Mouse (Mus musculus): ENCODE results near the gene Bub1. TPM values are rescaled to one million over a fixed set of nuclear protein-coding genes. Genes with fewer than 3 reads are reported as not detected.

The Bub1 gene
- polyA plus RNA-seq, 1 experiment from 2014 or later: 44.5 TPM

- Histone ChIP-seq H3K27ac (ENCODE audit: low read depth) (peak within 1 kb of the TSS; percentile 84), H3K9me3 (ENCODE audit: low read depth, low read length) (no peaks in the 10 kb centered on the region), H3K27me3 (ENCODE audit: insufficient read depth, low read length) (no peaks in the 10 kb centered on the region), H3K4me3 (ENCODE audit: low read depth, low read length) (peak within 1 kb of the TSS; percentile 67), H3K9ac (peak within 1 kb of the TSS; percentile 70), H3K4me2 (peak within 1 kb of the TSS; percentile 76), H3K36me3 (ENCODE audit: insufficient read depth) (no peaks in the 10 kb centered on the region), H3K4me1 (ENCODE audit: insufficient read depth) (peaks cover 4% of the 10 kb centered on the region)
- ATAC-seq (ENCODE audit: insufficient read depth) (peak; percentile 94), DNase-seq (peak; percentile 95)
- WGBS: under 1% methylated on average over 37 of the region's 37 CpGs
- TF ChIP-seq CTCF (IDR thresholded peaks at IDR 0.05; ENCODE audit: low read depth): no peak
Observed at GRCm38 (mm10) chr2:127791919-127792603, 39.6 kb downstream of the Bub1 start, which contains the start of gene Mtln. Gene Mtln (minus strand): TSS chr2:127792488.

GRCm38 (mm10) chr2:127789651-127790270 is 41.9 kb downstream of the Bub1 start:
- Histone ChIP-seq H3K4me1 (ENCODE audit: insufficient read depth) (peaks cover 4% of the 10 kb centered on the region), H3K36me3 (ENCODE audit: insufficient read depth) (no peaks in the 10 kb centered on the region), H3K27me3 (ENCODE audit: insufficient read depth, low read length) (no peaks in the 10 kb centered on the region), H3K9ac (peak overlapping the region; percentile 64), H3K4me3 (ENCODE audit: low read depth, low read length) (peak overlapping the region; percentile 73; the same call in 1 of the 2 replicates), H3K27ac (ENCODE audit: low read depth) (no peak overlapping the region), H3K9me3 (ENCODE audit: low read depth, low read length) (no peaks in the 10 kb centered on the region), H3K4me2 (peak overlapping the region; percentile 82)
- no peak for ATAC-seq (ENCODE audit: insufficient read depth)
- WGBS: 28% methylated on average over 9 of the region's 9 CpGs
- DNase-seq: no peak
- TF ChIP-seq CTCF (IDR thresholded peaks at IDR 0.05; ENCODE audit: low read depth): no peak

GRCm38 (mm10) chr2:127789138-127789537 is 42.5 kb downstream of the Bub1 start:
- DNase-seq: peak; percentile 37
- no peak for TF ChIP-seq CTCF (IDR thresholded peaks at IDR 0.05; ENCODE audit: low read depth)
- Histone ChIP-seq H3K4me1 (ENCODE audit: insufficient read depth) (peaks cover 4% of the 10 kb centered on the region), H3K36me3 (ENCODE audit: insufficient read depth) (no peaks in the 10 kb centered on the region), H3K4me2 (peak overlapping the region; percentile 82), H3K27ac (ENCODE audit: low read depth) (peak overlapping the region; percentile 80), H3K9me3 (ENCODE audit: low read depth, low read length) (no peaks in the 10 kb centered on the region), H3K4me3 (ENCODE audit: low read depth, low read length) (peak overlapping the region; percentile 73), H3K27me3 (ENCODE audit: insufficient read depth, low read length) (no peaks in the 10 kb centered on the region), H3K9ac (peak overlapping the region; percentile 64)
- WGBS: 3% methylated on average over 11 of the region's 11 CpGs
- 0 out of 2 replicates have a peak, but pooled peaks have one; percentile 28 for ATAC-seq (ENCODE audit: insufficient read depth)

GRCm38 (mm10) chr2:127788440-127789116 is 43.1 kb downstream of the Bub1 start, which contains the start of gene Nphp1:
Gene Nphp1 (minus strand): TSS chr2:127788897.
- peak; percentile 81 for ATAC-seq (ENCODE audit: insufficient read depth)
- peak within 1 kb of the TSS; percentile 64 for H3K9ac ChIP-seq
- H3K27ac ChIP-seq (ENCODE audit: low read depth): peak within 1 kb of the TSS; percentile 80
- peaks cover 4% of the 10 kb centered on the region for H3K4me1 ChIP-seq (ENCODE audit: insufficient read depth)
- DNase-seq: peak; percentile 95
- no peak for TF ChIP-seq CTCF (IDR thresholded peaks at IDR 0.05; ENCODE audit: low read depth)
- no peaks in the 10 kb centered on the region for H3K9me3 ChIP-seq (ENCODE audit: low read depth, low read length)
- no peaks in the 10 kb centered on the region for H3K27me3 ChIP-seq (ENCODE audit: insufficient read depth, low read length)
- WGBS: 0% methylated on average over 40 of the region's 40 CpGs
- H3K4me2 ChIP-seq: peak within 1 kb of the TSS; percentile 82
- peak within 1 kb of the TSS; percentile 73 for H3K4me3 ChIP-seq (ENCODE audit: low read depth, low read length)
- H3K36me3 ChIP-seq (ENCODE audit: insufficient read depth): no peaks in the 10 kb centered on the region

- DNase-seq (no peak), ATAC-seq (ENCODE audit: insufficient read depth) (no peak)
- Histone ChIP-seq H3K36me3 (ENCODE audit: insufficient read depth) (no peaks in the 10 kb centered on the region), H3K9me3 (ENCODE audit: low read depth, low read length) (no peaks in the 10 kb centered on the region), H3K4me1 (ENCODE audit: insufficient read depth) (peaks cover 4% of the 10 kb centered on the region), H3K9ac (no peak overlapping the region), H3K27me3 (ENCODE audit: insufficient read depth, low read length) (no peaks in the 10 kb centered on the region), H3K4me2 (no peak overlapping the region), H3K4me3 (ENCODE audit: low read depth, low read length) (no peak overlapping the region), H3K27ac (ENCODE audit: low read depth) (no peak overlapping the region)
- no peak for TF ChIP-seq CTCF (IDR thresholded peaks at IDR 0.05; ENCODE audit: low read depth)
- 87% methylated on average over 5 of the region's 5 CpGs for WGBS
Observed at GRCm38 (mm10) chr2:127787226-127787625, 44.4 kb downstream of the Bub1 start.

GRCm38 (mm10) chr2:127778451-127778850 is 53.2 kb downstream of the Bub1 start:
- H3K27me3 ChIP-seq (ENCODE audit: insufficient read depth, low read length): no peaks in the 10 kb centered on the region
- DNase-seq (no peak), ATAC-seq (ENCODE audit: insufficient read depth) (no peak)
- no peak overlapping the region for H3K4me2 ChIP-seq
- no peaks in the 10 kb centered on the region for H3K9me3 ChIP-seq (ENCODE audit: low read depth, low read length)
- no peak overlapping the region for H3K9ac ChIP-seq
- peaks cover 24% of the 10 kb centered on the region; the same call in 1 of the 2 replicates for H3K36me3 ChIP-seq (ENCODE audit: insufficient read depth)
- H3K27ac ChIP-seq (ENCODE audit: low read depth): no peak overlapping the region
- H3K4me1 ChIP-seq (ENCODE audit: insufficient read depth): no peaks in the 10 kb centered on the region
- H3K4me3 ChIP-seq (ENCODE audit: low read depth, low read length): no peak overlapping the region
- WGBS: 80% methylated on average over 5 of the region's 5 CpGs
- TF ChIP-seq CTCF (IDR thresholded peaks at IDR 0.05; ENCODE audit: low read depth): no peak

GRCm38 (mm10) chr2:127775013-127775412 is 56.7 kb downstream of the Bub1 start:
- Histone ChIP-seq H3K4me3 (ENCODE audit: low read depth, low read length) (no peak overlapping the region), H3K36me3 (ENCODE audit: insufficient read depth) (peaks cover 35% of the 10 kb centered on the region), H3K9ac (no peak overlapping the region), H3K4me2 (no peak overlapping the region), H3K4me1 (ENCODE audit: insufficient read depth) (no peaks in the 10 kb centered on the region), H3K27ac (ENCODE audit: low read depth) (no peak overlapping the region), H3K27me3 (ENCODE audit: insufficient read depth, low read length) (no peaks in the 10 kb centered on the region), H3K9me3 (ENCODE audit: low read depth, low read length) (no peaks in the 10 kb centered on the region)
- TF ChIP-seq CTCF (IDR thresholded peaks at IDR 0.05; ENCODE audit: low read depth): no peak
- no peak for ATAC-seq (ENCODE audit: insufficient read depth)
- no peak for DNase-seq
- 77% methylated on average over 3 of the region's 3 CpGs for WGBS
